Mouse (Mus musculus) cerebellum, adult 9-10 months (tissue): Measurements from ENCODE around the gene Tshz2.

Source experiments
- DNase-seq: peaks from one replicate; pipeline ENCODE4 v3.0.0; 2022

Gene Tshz2

GRCm38 (mm10) chr2:170022953-170023352, 390.1 kb downstream of the Tshz2 start:
- no peak for DNase-seq

GRCm38 (mm10) chr2:170023741-170024140, 390.9 kb downstream of the Tshz2 start:
- no peak for DNase-seq

- no peak for DNase-seq
These were observed 392.1 kb downstream of the Tshz2 start for GRCm38 (mm10) chr2:170024939-170025338.

- DNase-seq = no peak
These were observed 393.1 kb downstream of the Tshz2 start for GRCm38 (mm10) chr2:170025896-170026295.

GRCm38 (mm10) chr2:170027837-170028236, 395.0 kb downstream of the Tshz2 start:
- no peak for DNase-seq

GRCm38 (mm10) chr2:170028488-170029303, 395.9 kb downstream of the Tshz2 start:
- DNase-seq = no peak

- DNase-seq = no peak
These were observed 396.6 kb downstream of the Tshz2 start for GRCm38 (mm10) chr2:170029304-170029856.

- DNase-seq = no peak
These were observed 398.4 kb downstream of the Tshz2 start for GRCm38 (mm10) chr2:170031226-170031625.

GRCm38 (mm10) chr2:170031872-170032271, 399.1 kb downstream of the Tshz2 start:
- no peak for DNase-seq

GRCm38 (mm10) chr2:170033219-170033618, 400.4 kb downstream of the Tshz2 start:
- DNase-seq = no peak

GRCm38 (mm10) chr2:170034794-170035193, 402.0 kb downstream of the Tshz2 start:
- DNase-seq = no peak

GRCm38 (mm10) chr2:170036791-170037241, 404.0 kb downstream of the Tshz2 start:
- DNase-seq = no peak

- no peak for DNase-seq
These were observed 404.5 kb downstream of the Tshz2 start for GRCm38 (mm10) chr2:170037346-170037745.

GRCm38 (mm10) chr2:170039772-170040171, 407.0 kb downstream of the Tshz2 start:
- no peak for DNase-seq

- no peak for DNase-seq
These were observed 408.3 kb downstream of the Tshz2 start for GRCm38 (mm10) chr2:170041101-170041500.

GRCm38 (mm10) chr2:170042471-170043213, 409.8 kb downstream of the Tshz2 start:
- DNase-seq = no peak

- DNase-seq = no peak
These were observed 410.5 kb downstream of the Tshz2 start for GRCm38 (mm10) chr2:170043290-170043689.

- no peak for DNase-seq
These were observed 413.1 kb downstream of the Tshz2 start for GRCm38 (mm10) chr2:170045896-170046295.

GRCm38 (mm10) chr2:170046371-170047145, 413.7 kb downstream of the Tshz2 start:
- DNase-seq = no peak

GRCm38 (mm10) chr2:170048831-170049230, 416.0 kb downstream of the Tshz2 start:
- DNase-seq = no peak

GRCm38 (mm10) chr2:170050651-170051050, 417.8 kb downstream of the Tshz2 start:
- no peak for DNase-seq

GRCm38 (mm10) chr2:170051441-170051840, 418.6 kb downstream of the Tshz2 start:
- DNase-seq = no peak

- no peak for DNase-seq
These were observed 422.1 kb downstream of the Tshz2 start for GRCm38 (mm10) chr2:170054943-170055342.
